Mouse (Mus musculus) embryonic facial prominence, embryonic 13.5 days (tissue): ENCODE results near the gene Retsat. TPM values are rescaled to one million over a fixed set of nuclear protein-coding genes. Genes with fewer than 3 reads are reported as not detected.
A peak's percentile ranks its signal among the peaks of the same experiment; 100 is the strongest.

Experiments
- ATAC-seq: fragments of 200-750 bp; cut with Nextera tagmentation; 2 replicates; pipeline ENCODE4 v1.8.0; 2017; ENCODE audit warnings: low read depth; ENCODE audit not compliant: insufficient number of reproducible peaks, insufficient read depth, low FRiP score, low TSS enrichment
- H3K27ac ChIP-seq: fragments of 300-500 bp; sonication (generic); 2 replicates; pipeline ENCODE4 v1.5.1; 2015; ENCODE audit warnings: moderate library complexity, mild to moderate bottlenecking, inconsistent platforms
- H3K27me3 ChIP-seq: fragments of 300-500 bp; sonication (generic); 2 replicates; pipeline ENCODE4 v1.6.1; 2015; ENCODE audit warnings: mild to moderate bottlenecking, inconsistent platforms
- H3K36me3 ChIP-seq: fragments of 300-500 bp; sonication (generic); 2 replicates; pipeline ENCODE4 v1.6.1; 2015; ENCODE audit warnings: mild to moderate bottlenecking, inconsistent platforms
- H3K4me1 ChIP-seq: fragments of 300-500 bp; sonication (generic); 2 replicates; pipeline ENCODE4 v1.6.1; 2015; ENCODE audit warnings: inconsistent platforms
- H3K4me2 ChIP-seq: fragments of 300-500 bp; sonication (generic); 2 replicates; pipeline ENCODE4 v1.6.1; 2015; ENCODE audit warnings: moderate library complexity, mild to moderate bottlenecking, inconsistent platforms
- H3K4me3 ChIP-seq: fragments of 300-500 bp; sonication (generic); 2 replicates; pipeline ENCODE4 v1.5.1; 2015; ENCODE audit warnings: mild to moderate bottlenecking, inconsistent platforms
- H3K9ac ChIP-seq: fragments of 300-500 bp; sonication (generic); 2 replicates; pipeline ENCODE4 v1.6.1; 2015; ENCODE audit warnings: mild to moderate bottlenecking, inconsistent platforms
- H3K9me3 ChIP-seq: fragments of 300-500 bp; sonication (generic); 2 replicates; pipeline ENCODE4 v1.6.1; 2016; ENCODE audit warnings: inconsistent platforms
- WGBS: fragments of 180-500 bp; shearing (Covaris S2); methylation state at CpG from one replicate; pipeline ENCODE4 v1.1.7; 2015; ENCODE audit warnings: mixed read lengths; 5-methylcytosine and 5-hydroxymethylcytosine counted together
- polyA plus RNA-seq: library from polyadenylated mRNA; unstranded; fragments of >200 nt; fragmentation: Nextera tagmentation; extraction: Ambion mirVana; gene quantifications from 2 replicates; pipeline ENCODE4 v1.2.1, GENCODE M21; 2015

The Retsat gene
- polyA plus RNA-seq, 1 experiment from 2014 or later, result 12.6 TPM

- Histone ChIP-seq H3K4me2 (no peak overlapping the region), H3K9me3 (no peaks in the 10 kb centered on the region), H3K36me3 (0 out of 2 replicates have a peak, but pooled peaks cover 6% of the 10 kb centered on the region), H3K9ac (no peak overlapping the region), H3K4me1 (peaks cover 12% of the 10 kb centered on the region), H3K27ac (no peak overlapping the region), H3K4me3 (no peak overlapping the region), H3K27me3 (no peaks in the 10 kb centered on the region)
- 81% methylated on average over 6 of the region's 6 CpGs for WGBS
- no peak for ATAC-seq
Measured at GRCm38 (mm10) chr6:72593011-72593803, 5.1 kb upstream of the Retsat start.

GRCm38 (mm10) chr6:72593914-72594313 lies 4.4 kb upstream of the Retsat start:
- Histone ChIP-seq H3K27me3 (no peaks in the 10 kb centered on the region), H3K4me3 (no peak overlapping the region), H3K9me3 (no peaks in the 10 kb centered on the region), H3K4me1 (peaks cover 12% of the 10 kb centered on the region), H3K36me3 (0 out of 2 replicates have a peak, but pooled peaks cover 6% of the 10 kb centered on the region), H3K27ac (no peak overlapping the region), H3K9ac (no peak overlapping the region), H3K4me2 (no peak overlapping the region)
- ATAC-seq, result no peak
- WGBS, result 64% methylated on average over 5 of the region's 5 CpGs

GRCm38 (mm10) chr6:72597083-72597874 lies 996 bp upstream of the Retsat start:
- no peak for ATAC-seq
- H3K27me3 ChIP-seq, result no peaks in the 10 kb centered on the region
- 43% methylated on average over 13 of the region's 13 CpGs for WGBS
- H3K4me1 ChIP-seq, result peaks cover 18% of the 10 kb centered on the region
- peak overlapping the region; percentile 82 for H3K9ac ChIP-seq
- H3K9me3 ChIP-seq, result no peaks in the 10 kb centered on the region
- peak overlapping the region; percentile 51 for H3K27ac ChIP-seq
- no peaks in the 10 kb centered on the region for H3K36me3 ChIP-seq
- peak overlapping the region; percentile 81 for H3K4me2 ChIP-seq
- H3K4me3 ChIP-seq, result peak overlapping the region; percentile 66

GRCm38 (mm10) chr6:72598791-72599557 lies 699 bp downstream of the Retsat start:
- WGBS, result 34% methylated on average over 12 of the region's 12 CpGs
- Histone ChIP-seq H3K4me2 (peak overlapping the region; percentile 81), H3K27me3 (no peaks in the 10 kb centered on the region), H3K27ac (peak overlapping the region; percentile 84), H3K9ac (peak overlapping the region; percentile 72), H3K4me1 (peaks cover 18% of the 10 kb centered on the region), H3K4me3 (peak overlapping the region; percentile 66), H3K36me3 (no peaks in the 10 kb centered on the region), H3K9me3 (no peaks in the 10 kb centered on the region)
- no peak for ATAC-seq

- no peak overlapping the region for H3K4me2 ChIP-seq
- H3K4me1 ChIP-seq, result peaks cover 18% of the 10 kb centered on the region
- no peaks in the 10 kb centered on the region for H3K9me3 ChIP-seq
- H3K27ac ChIP-seq, result no peak overlapping the region
- H3K9ac ChIP-seq, result no peak overlapping the region
- no peak overlapping the region for H3K4me3 ChIP-seq
- no peak for ATAC-seq
- peaks cover 4% of the 10 kb centered on the region for H3K36me3 ChIP-seq
- H3K27me3 ChIP-seq, result no peaks in the 10 kb centered on the region
- 80% methylated on average over 6 of the region's 6 CpGs for WGBS
Measured at GRCm38 (mm10) chr6:72600216-72600615, 1.9 kb downstream of the Retsat start.

GRCm38 (mm10) chr6:72600771-72601170 lies 2.5 kb downstream of the Retsat start:
- Histone ChIP-seq H3K27ac (no peak overlapping the region), H3K9me3 (no peaks in the 10 kb centered on the region), H3K36me3 (peaks cover 8% of the 10 kb centered on the region), H3K9ac (no peak overlapping the region), H3K4me1 (peaks cover 18% of the 10 kb centered on the region), H3K4me3 (no peak overlapping the region), H3K27me3 (no peaks in the 10 kb centered on the region), H3K4me2 (no peak overlapping the region)
- WGBS, result 80% methylated on average over 12 of the region's 12 CpGs
- no peak for ATAC-seq

- peaks cover 18% of the 10 kb centered on the region for H3K4me1 ChIP-seq
- no peaks in the 10 kb centered on the region for H3K27me3 ChIP-seq
- H3K36me3 ChIP-seq, result peaks cover 17% of the 10 kb centered on the region
- no peak overlapping the region for H3K9ac ChIP-seq
- H3K9me3 ChIP-seq, result no peaks in the 10 kb centered on the region
- no peak for ATAC-seq
- no peak overlapping the region for H3K27ac ChIP-seq
- H3K4me2 ChIP-seq, result no peak overlapping the region
- no peak overlapping the region for H3K4me3 ChIP-seq
- WGBS, result 58% methylated on average over 1 of the region's 1 CpGs
Measured at GRCm38 (mm10) chr6:72601732-72602131, 3.5 kb downstream of the Retsat start.

GRCm38 (mm10) chr6:72604066-72604465 lies 5.8 kb downstream of the Retsat start:
- peaks cover 5% of the 10 kb centered on the region for H3K4me1 ChIP-seq
- H3K27me3 ChIP-seq, result no peaks in the 10 kb centered on the region
- no peaks in the 10 kb centered on the region for H3K9me3 ChIP-seq
- ATAC-seq, result no peak
- no peak overlapping the region for H3K9ac ChIP-seq
- H3K36me3 ChIP-seq, result peaks cover 34% of the 10 kb centered on the region
- H3K4me2 ChIP-seq, result no peak overlapping the region
- 76% methylated on average over 2 of the region's 2 CpGs for WGBS
- H3K27ac ChIP-seq, result no peak overlapping the region
- H3K4me3 ChIP-seq, result no peak overlapping the region

GRCm38 (mm10) chr6:72607060-72607459 lies 8.8 kb downstream of the Retsat start:
- 79% methylated on average over 4 of the region's 4 CpGs for WGBS
- Histone ChIP-seq H3K4me1 (no peaks in the 10 kb centered on the region), H3K9me3 (no peaks in the 10 kb centered on the region), H3K4me2 (no peak overlapping the region), H3K9ac (no peak overlapping the region), H3K27me3 (no peaks in the 10 kb centered on the region), H3K36me3 (peaks cover 64% of the 10 kb centered on the region), H3K27ac (no peak overlapping the region), H3K4me3 (no peak overlapping the region)
- no peak for ATAC-seq

- Histone ChIP-seq H3K27me3 (no peaks in the 10 kb centered on the region), H3K4me3 (no peak overlapping the region), H3K9ac (no peak overlapping the region), H3K4me1 (no peaks in the 10 kb centered on the region), H3K36me3 (peaks cover 64% of the 10 kb centered on the region), H3K27ac (no peak overlapping the region), H3K4me2 (no peak overlapping the region), H3K9me3 (no peaks in the 10 kb centered on the region)
- no peak for ATAC-seq
- 88% methylated on average over 5 of the region's 5 CpGs for WGBS
Measured at GRCm38 (mm10) chr6:72607676-72608075, 9.4 kb downstream of the Retsat start.

GRCm38 (mm10) chr6:72608662-72609184 lies 10.4 kb downstream of the Retsat start:
- ATAC-seq, result no peak

More at GRCm38 (mm10) chr6:72608662-72609184, 10.4 kb downstream of the Retsat start:
- no peak overlapping the region for H3K27ac ChIP-seq
- no peaks in the 10 kb centered on the region for H3K9me3 ChIP-seq
- no peaks in the 10 kb centered on the region for H3K4me1 ChIP-seq
- H3K9ac ChIP-seq, result no peak overlapping the region
- no peaks in the 10 kb centered on the region for H3K27me3 ChIP-seq
- 91% methylated on average over 4 of the region's 4 CpGs for WGBS
- H3K36me3 ChIP-seq, result peaks cover 73% of the 10 kb centered on the region
- no peak overlapping the region for H3K4me2 ChIP-seq
- H3K4me3 ChIP-seq, result no peak overlapping the region
